In genomic region chr4:99636711-99637110, GRCm38 (mm10) we compare ENCODE assay signal across 36 mouse cellular contexts. TPM values are rescaled to one million over a fixed set of nuclear protein-coding genes. Genes with fewer than 3 reads are reported as not detected.
"Had no signal": no experiment of that assay in that cellular context is flagged by ENCODE, and none has a peak within 500 bp of the region (broad histone marks: within the 10 kb centered on the region; RNA-seq: fewer than 3 reads in every experiment).

No protein-coding gene starts in this region.

- H3K9ac ChIP-seq: heart, embryonic 12.5 days; hindbrain, embryonic 12.5 days; hindbrain, embryonic 14.5 days; intestine, embryonic 15.5 days; kidney, embryonic 15.5 days; limb, embryonic 13.5 days; limb, embryonic 15.5 days; liver, embryonic 12.5 days; liver, embryonic 14.5 days had no signal

- H3K27me3 ChIP-seq: heart, embryonic 12.5 days; intestine, embryonic 15.5 days; limb, embryonic 15.5 days; liver, embryonic 12.5 days had no signal

- DNase-seq: gastrocnemius, adult 2 months; gastrocnemius, postnatal 10 days; gastrocnemius, postnatal 25 days; heart, adult 2 months; heart, postnatal 10 days; heart, postnatal 4 days; kidney, adult 11 months; kidney, adult 2 months; kidney, adult 9 months; kidney, postnatal 14 days; kidney, postnatal 36 days; layer of hippocampus, adult 9-11 months; layer of hippocampus, postnatal 36 days; left cerebral cortex, postnatal 4 days had no signal

- H3K4me3 ChIP-seq: gastrocnemius, adult 2 months; heart, adult 2 months; heart, embryonic 10.5 days; heart, embryonic 12.5 days; hindbrain, embryonic 10.5 days; hindbrain, embryonic 12.5 days; intestine, embryonic 15.5 days; kidney, embryonic 15.5 days; limb, embryonic 13.5 days; limb, embryonic 15.5 days; liver, embryonic 12.5 days had no signal

- H3K4me1 ChIP-seq: heart, embryonic 10.5 days; heart, embryonic 12.5 days; hindbrain, embryonic 10.5 days; hindbrain, embryonic 12.5 days; intestine, embryonic 15.5 days; kidney, embryonic 15.5 days; limb, embryonic 13.5 days; limb, embryonic 15.5 days; liver, embryonic 12.5 days had no signal

- H3K27ac ChIP-seq: gastrocnemius, adult 2 months; heart, adult 2 months; heart, embryonic 10.5 days; hindbrain, embryonic 10.5 days; hindbrain, embryonic 12.5 days; hindbrain, embryonic 14.5 days; intestine, embryonic 15.5 days; kidney, embryonic 15.5 days; kidney, postnatal 0 days; limb, embryonic 13.5 days; limb, embryonic 15.5 days; liver, embryonic 12.5 days; liver, embryonic 14.5 days had no signal

- H3K36me3 ChIP-seq: heart, embryonic 10.5 days; heart, embryonic 12.5 days; hindbrain, embryonic 10.5 days; hindbrain, embryonic 12.5 days; intestine, embryonic 15.5 days; kidney, embryonic 15.5 days; limb, embryonic 13.5 days; limb, embryonic 15.5 days; liver, embryonic 12.5 days had no signal

- H3K9me3 ChIP-seq: heart, embryonic 10.5 days; heart, embryonic 12.5 days; hindbrain, embryonic 10.5 days; hindbrain, embryonic 12.5 days; intestine, embryonic 15.5 days; kidney, embryonic 15.5 days; limb, embryonic 13.5 days; limb, embryonic 15.5 days; liver, embryonic 12.5 days had no signal

RNA-seq across cellular contexts. Expression of gene Foxd3, which starts 19.4 kb away (rescaled TPM):
- total RNA-seq: granulocyte monocyte progenitor cell, adult 5-6 weeks; layer of hippocampus, adult 18-20 months; layer of hippocampus, adult 8-10 months; layer of hippocampus, postnatal 14 days; layer of hippocampus, postnatal 36 days; left cerebral cortex, adult 18-20 months; left cerebral cortex, postnatal 10 days; left cerebral cortex, postnatal 25 days; left cerebral cortex, postnatal 4 days; liver, adult 2 months had no signal
- polyA plus RNA-seq: heart, embryonic 12.5 days; heart, embryonic 14.5 days; inflammation-experienced regulatory T-cells, adult 6 months; liver, adult 2 months had no signal
